Mouse (Mus musculus): ENCODE data around the gene Fam187b. TPM values are rescaled to one million over a fixed set of nuclear protein-coding genes. Genes with fewer than 3 reads are reported as not detected.

Gene Fam187b
- total and polyA plus RNA-seq, 3 experiments, result not detected

GRCm38 (mm10) chr7:31036917-31037316, 63.3 kb downstream of the Fam187b start (continued):
- TF ChIP-seq EP300 (IDR thresholded peaks at IDR 0.05; ENCODE audit: low read depth in 1 of 2, low read length in 2 of 2) (no peak), ZC3H11A (IDR thresholded peaks at IDR 0.05; ENCODE audit: low read depth, low read length) (no peak)

DNA sequence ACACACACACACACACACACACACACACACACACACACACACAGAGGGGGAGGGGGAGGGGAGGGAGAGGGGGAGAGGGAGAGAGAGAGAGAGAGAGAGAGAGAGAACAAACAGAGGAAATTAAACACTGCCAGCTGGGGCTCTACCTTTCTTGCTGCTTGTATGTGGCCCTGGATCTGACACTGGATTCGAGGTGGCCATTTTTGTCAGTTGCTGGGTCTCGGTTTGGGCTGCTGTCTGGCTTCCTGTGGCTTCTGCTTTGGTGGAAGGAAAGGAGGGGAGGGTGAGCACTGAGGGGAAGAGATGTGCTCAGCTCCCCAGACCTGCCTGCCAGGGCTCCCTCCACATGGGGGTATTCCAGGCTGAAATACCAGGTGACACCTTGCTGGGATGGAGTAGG, 64.1 kb downstream of the Fam187b start:
- Histone ChIP-seq H3K79me2 (ENCODE audit: control insufficient read depth, insufficient read depth, low read length, poor library complexity) (no peaks in the 10 kb centered on the region; the same call in 1 of the 2 replicates), H3K9ac (ENCODE audit: control insufficient read depth, low read depth, low read length, poor library complexity, severe bottlenecking) (peak overlapping the region; percentile 73), H3K4me1 (ENCODE audit: control insufficient read depth in 1 of 2, insufficient read depth in 2 of 2, low read length in 2 of 2) (peaks cover 14 to 50% of the 10 kb centered on the region in 2 experiments), H3K27me3 (ENCODE audit: control insufficient read depth in 1 of 2, insufficient read depth in 2 of 2, low read length in 2 of 2) (no peaks in the 10 kb centered on the region), H3K27ac (ENCODE audit: control insufficient read depth, low read depth, low read length) (peak overlapping the region; percentile 6; the same call in 1 of the 2 replicates), H3K9me3 (replicated peaks; ENCODE audit: insufficient read depth, low read length) (no peaks in the 10 kb centered on the region), H3K36me3 (ENCODE audit: control insufficient read depth in 1 of 2, insufficient read depth in 2 of 2, low read length in 2 of 2) (peaks cover 0 to 26% of the 10 kb centered on the region in 2 experiments; a peak in 2 of 4 replicates), H3K4me3 (ENCODE audit: control insufficient read depth in 1 of 2, insufficient read depth in 1 of 2, low read depth in 2 of 2, low read length in 2 of 2) (peak overlapping the region; percentile 60 to 64)
- TF ChIP-seq UBTF (IDR thresholded peaks at IDR 0.05; ENCODE audit: borderline replicate concordance, insufficient read depth, low read depth, low read length), result no peak
- peak; percentile 69; the same call in 1 of the 2 replicates for TF ChIP-seq JUND (IDR thresholded peaks at IDR 0.05; ENCODE audit: low read depth, low read length)
- DNase-seq (ENCODE audit: low read depth, low spot score), result peak; percentile 48

DNA sequence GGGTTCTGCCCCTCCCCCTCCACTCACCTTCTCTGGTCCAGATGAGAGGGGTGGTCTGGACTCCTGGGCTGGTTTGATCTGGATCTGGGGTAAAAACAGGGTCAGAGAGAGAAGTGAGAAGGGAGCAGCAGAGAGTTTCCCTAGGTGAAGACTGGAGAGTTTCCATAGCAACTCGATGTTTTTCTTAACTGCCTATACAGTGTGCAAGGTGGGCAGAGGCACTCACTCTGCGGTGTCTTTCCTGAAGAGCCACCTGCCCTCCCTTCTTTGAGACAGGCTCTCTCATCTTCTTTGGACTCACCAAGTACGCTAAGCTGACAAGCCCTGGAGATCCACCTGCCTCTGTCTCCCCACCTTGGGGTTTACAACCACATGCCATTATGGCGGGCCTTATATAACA, 65.4 kb downstream of the Fam187b start:
- no peak overlapping the region for H3K27ac ChIP-seq (ENCODE audit: control insufficient read depth, low read depth, low read length)
- H3K79me2 ChIP-seq (ENCODE audit: control insufficient read depth, insufficient read depth, low read length, poor library complexity), result no peaks in the 10 kb centered on the region; the same call in 1 of the 2 replicates
- peaks cover 12 to 45% of the 10 kb centered on the region in 2 experiments for H3K4me1 ChIP-seq (ENCODE audit: control insufficient read depth in 1 of 2, insufficient read depth in 2 of 2, low read length in 2 of 2)
- H3K36me3 ChIP-seq (ENCODE audit: control insufficient read depth in 1 of 2, insufficient read depth in 2 of 2, low read length in 2 of 2), result peaks cover 0 to 24% of the 10 kb centered on the region in 2 experiments; a peak in 2 of 4 replicates
- H3K9ac ChIP-seq (ENCODE audit: control insufficient read depth, low read depth, low read length, poor library complexity, severe bottlenecking), result no peak overlapping the region
- no peak for TF ChIP-seq EP300 (IDR thresholded peaks at IDR 0.05; ENCODE audit: low read depth in 1 of 2, low read length in 2 of 2)
- TF ChIP-seq POLR2AphosphoS5 (IDR thresholded peaks at IDR 0.05; ENCODE audit: borderline replicate concordance, low read depth, low read length), result no peak
- TF ChIP-seq GATA1 (IDR thresholded peaks at IDR 0.05; ENCODE audit: low read depth, low read length), result no peak
- TF ChIP-seq MYB (IDR thresholded peaks at IDR 0.05; ENCODE audit: low read depth, low read length), result no peak
- TF ChIP-seq SMC3 (IDR thresholded peaks at IDR 0.05; ENCODE audit: low read depth, low read length), result no peak
- TF ChIP-seq ZMIZ1 (IDR thresholded peaks at IDR 0.05; ENCODE audit: low read depth, low read length), result no peak
- no peak for TF ChIP-seq CTCF (IDR thresholded peaks at IDR 0.05 in 2 of 3, conservative IDR thresholded peaks at IDR 0.05 in 1 of 3; ENCODE audit: control insufficient read depth in 1 of 3, insufficient read depth in 1 of 3, low read depth in 2 of 3, low read length in 3 of 3, poor library complexity in 1 of 3, severe bottlenecking in 1 of 3)
- no peak for TF ChIP-seq RAD21 (IDR thresholded peaks at IDR 0.05; ENCODE audit: low read depth, low read length)
- no peak for TF ChIP-seq MEF2A (IDR thresholded peaks at IDR 0.05; ENCODE audit: extremely low read depth, insufficient replicate concordance, low read depth, low read length, poor library complexity, severe bottlenecking)
- no peak for TF ChIP-seq ZNF384 (IDR thresholded peaks at IDR 0.05; ENCODE audit: low read depth, low read length)
- TF ChIP-seq UBTF (IDR thresholded peaks at IDR 0.05; ENCODE audit: borderline replicate concordance, insufficient read depth, low read depth, low read length), result no peak
- no peak for TF ChIP-seq HCFC1 (IDR thresholded peaks at IDR 0.05; ENCODE audit: low read depth, low read length)
- no peak for TF ChIP-seq ETS1 (IDR thresholded peaks at IDR 0.05; ENCODE audit: low read depth, low read length)
- TF ChIP-seq E2F4 (IDR thresholded peaks at IDR 0.05; ENCODE audit: borderline replicate concordance, low read depth, low read length), result no peak
- TF ChIP-seq MAZ (IDR thresholded peaks at IDR 0.05; ENCODE audit: low read depth, low read length), result no peak
- no peaks in the 10 kb centered on the region for H3K27me3 ChIP-seq (ENCODE audit: control insufficient read depth in 1 of 2, insufficient read depth in 2 of 2, low read length in 2 of 2)
- H3K4me3 ChIP-seq (ENCODE audit: control insufficient read depth in 1 of 2, insufficient read depth in 1 of 2, low read depth in 2 of 2, low read length in 2 of 2), result no peak overlapping the region
- no peak for DNase-seq (ENCODE audit: low read depth, low spot score)
- H3K9me3 ChIP-seq (replicated peaks; ENCODE audit: insufficient read depth, low read length), result no peaks in the 10 kb centered on the region

Other genes with a start within 250 kb of the Fam187b start
- 218 and 266 TPM in 2 replicates for gene Tmem147, start 244.2 kb upstream of the Fam187b start, total RNA-seq (2012; rRNA removed)
- 100 to 1,000 TPM; 307 to 324 TPM for gene Tmem147, start 244.2 kb upstream of the Fam187b start, polyA plus RNA-seq (2012; ENCODE audit: insufficient read depth in 1 of 2, insufficient read length in 2 of 2, low read depth in 1 of 2, low replicate concordance in 2 of 2, missing spikeins in 1 of 2)
- gene Gapdhs, start 230.1 kb upstream of the Fam187b start, total RNA-seq (2012; rRNA removed), result not detected in 2 replicates
- gene Gapdhs, start 230.1 kb upstream of the Fam187b start, polyA plus RNA-seq (2012; ENCODE audit: insufficient read depth in 1 of 2, insufficient read length in 2 of 2, low read depth in 1 of 2, low replicate concordance in 2 of 2, missing spikeins in 1 of 2), result under 1 TPM in 1 of 2 experiments, not detected in 1; 0.49 TPM
- gene Sbsn, start 222.3 kb upstream of the Fam187b start, total RNA-seq (2012; rRNA removed), result 1.2 TPM in 1 of 2 replicates, not detected in the other
- gene Sbsn, start 222.3 kb upstream of the Fam187b start, polyA plus RNA-seq (2012; ENCODE audit: insufficient read depth in 1 of 2, insufficient read length in 2 of 2, low read depth in 1 of 2, low replicate concordance in 2 of 2, missing spikeins in 1 of 2), result under 1 TPM in 1 of 2 experiments, not detected in 1; 0.17 TPM
- gene Dmkn, start 210.0 kb upstream of the Fam187b start, total RNA-seq (2012; rRNA removed), result not detected in 2 replicates
- gene Dmkn, start 210.0 kb upstream of the Fam187b start, polyA plus RNA-seq (2012; ENCODE audit: insufficient read depth in 1 of 2, insufficient read length in 2 of 2, low read depth in 1 of 2, low replicate concordance in 2 of 2, missing spikeins in 1 of 2), result not detected
- not detected in 2 replicates for gene Krtdap, start 185.9 kb upstream of the Fam187b start, total RNA-seq (2012; rRNA removed)
- not detected for gene Krtdap, start 185.9 kb upstream of the Fam187b start, polyA plus RNA-seq (2012; ENCODE audit: insufficient read depth in 1 of 2, insufficient read length in 2 of 2, low read depth in 1 of 2, low replicate concordance in 2 of 2, missing spikeins in 1 of 2)
- not detected in 2 replicates for gene Ffar2, start 150.0 kb upstream of the Fam187b start, total RNA-seq (2012; rRNA removed)
- gene Ffar2, start 150.0 kb upstream of the Fam187b start, polyA plus RNA-seq (2012; ENCODE audit: insufficient read depth in 1 of 2, insufficient read length in 2 of 2, low read depth in 1 of 2, low replicate concordance in 2 of 2, missing spikeins in 1 of 2), result under 1 TPM in 1 of 2 experiments, not detected in 1; 0.04 TPM
- gene Ffar3, start 117.6 kb upstream of the Fam187b start, total RNA-seq (2012; rRNA removed), result not detected in 2 replicates
- not detected for gene Ffar3, start 117.6 kb upstream of the Fam187b start, polyA plus RNA-seq (2012; ENCODE audit: insufficient read depth in 1 of 2, insufficient read length in 2 of 2, low read depth in 1 of 2, low replicate concordance in 2 of 2, missing spikeins in 1 of 2)
- not detected in 2 replicates for gene Ffar1, start 112.2 kb upstream of the Fam187b start, total RNA-seq (2012; rRNA removed)
- gene Ffar1, start 112.2 kb upstream of the Fam187b start, polyA plus RNA-seq (2012; ENCODE audit: insufficient read depth in 1 of 2, insufficient read length in 2 of 2, low read depth in 1 of 2, low replicate concordance in 2 of 2, missing spikeins in 1 of 2), result not detected
- not detected in 2 replicates for gene Cd22, start 93.4 kb upstream of the Fam187b start, total RNA-seq (2012; rRNA removed)
- under 1 TPM in 1 of 2 experiments, not detected in 1; 0.07 TPM for gene Cd22, start 93.4 kb upstream of the Fam187b start, polyA plus RNA-seq (2012; ENCODE audit: insufficient read depth in 1 of 2, insufficient read length in 2 of 2, low read depth in 1 of 2, low replicate concordance in 2 of 2, missing spikeins in 1 of 2)
- gene Mag, start 58.9 kb upstream of the Fam187b start, total RNA-seq (2012; rRNA removed), result not detected in 2 replicates
- gene Mag, start 58.9 kb upstream of the Fam187b start, polyA plus RNA-seq (2012; ENCODE audit: insufficient read depth in 1 of 2, insufficient read length in 2 of 2, low read depth in 1 of 2, low replicate concordance in 2 of 2, missing spikeins in 1 of 2), result not detected
- gene Hamp2, start 49.1 kb upstream of the Fam187b start, total RNA-seq (2012; rRNA removed), result not detected in 2 replicates
- not detected for gene Hamp2, start 49.1 kb upstream of the Fam187b start, polyA plus RNA-seq (2012; ENCODE audit: insufficient read depth in 1 of 2, insufficient read length in 2 of 2, low read depth in 1 of 2, low replicate concordance in 2 of 2, missing spikeins in 1 of 2)
- gene Hamp, start 29.8 kb upstream of the Fam187b start, total RNA-seq (2012; rRNA removed), result not detected in 2 replicates
- gene Hamp, start 29.8 kb upstream of the Fam187b start, polyA plus RNA-seq (2012; ENCODE audit: insufficient read depth in 1 of 2, insufficient read length in 2 of 2, low read depth in 1 of 2, low replicate concordance in 2 of 2, missing spikeins in 1 of 2), result not detected
- gene Usf2, start 17.0 kb upstream of the Fam187b start, total RNA-seq (2012; rRNA removed), result 34.4 and 43.0 TPM in 2 replicates
- gene Usf2, start 17.0 kb upstream of the Fam187b start, polyA plus RNA-seq (2012; ENCODE audit: insufficient read depth in 1 of 2, insufficient read length in 2 of 2, low read depth in 1 of 2, low replicate concordance in 2 of 2, missing spikeins in 1 of 2), result 100 to 1,000 TPM in 1 of 2 experiments, not detected in 1; 144 TPM
- gene Lsr, start 326 bp upstream of the Fam187b start, total RNA-seq (2012; rRNA removed), result not detected in 2 replicates
- gene Lsr, start 326 bp upstream of the Fam187b start, polyA plus RNA-seq (2012; ENCODE audit: insufficient read depth in 1 of 2, insufficient read length in 2 of 2, low read depth in 1 of 2, low replicate concordance in 2 of 2, missing spikeins in 1 of 2), result under 1 TPM in 1 of 2 experiments, not detected in 1; 0.22 TPM
- 38.6 and 39.4 TPM in 2 replicates for gene Fxyd5, start 68.7 kb downstream of the Fam187b start, total RNA-seq (2012; rRNA removed)
- gene Fxyd5, start 68.7 kb downstream of the Fam187b start, polyA plus RNA-seq (2012; ENCODE audit: insufficient read depth in 1 of 2, insufficient read length in 2 of 2, low read depth in 1 of 2, low replicate concordance in 2 of 2, missing spikeins in 1 of 2), result 10 to 100 TPM in 1 of 2 experiments, not detected in 1; 57.5 TPM
- not detected in 2 replicates for gene Fxyd7, start 77.7 kb downstream of the Fam187b start, total RNA-seq (2012; rRNA removed)
- under 1 TPM in 1 of 2 experiments, not detected in 1; 0.11 TPM for gene Fxyd7, start 77.7 kb downstream of the Fam187b start, polyA plus RNA-seq (2012; ENCODE audit: insufficient read depth in 1 of 2, insufficient read length in 2 of 2, low read depth in 1 of 2, low replicate concordance in 2 of 2, missing spikeins in 1 of 2)
- not detected in 2 replicates for gene Fxyd1, start 83.4 kb downstream of the Fam187b start, total RNA-seq (2012; rRNA removed)
- gene Fxyd1, start 83.4 kb downstream of the Fam187b start, polyA plus RNA-seq (2012; ENCODE audit: insufficient read depth in 1 of 2, insufficient read length in 2 of 2, low read depth in 1 of 2, low replicate concordance in 2 of 2, missing spikeins in 1 of 2), result under 1 TPM in 1 of 2 experiments, not detected in 1; 0.22 TPM
- not detected in 2 replicates for gene Lgi4, start 85.6 kb downstream of the Fam187b start, total RNA-seq (2012; rRNA removed)
- not detected for gene Lgi4, start 85.6 kb downstream of the Fam187b start, polyA plus RNA-seq (2012; ENCODE audit: insufficient read depth in 1 of 2, insufficient read length in 2 of 2, low read depth in 1 of 2, low replicate concordance in 2 of 2, missing spikeins in 1 of 2)
- not detected in 2 replicates for gene Fxyd3, start 102.9 kb downstream of the Fam187b start, total RNA-seq (2012; rRNA removed)
- not detected for gene Fxyd3, start 102.9 kb downstream of the Fam187b start, polyA plus RNA-seq (2012; ENCODE audit: insufficient read depth in 1 of 2, insufficient read length in 2 of 2, low read depth in 1 of 2, low replicate concordance in 2 of 2, missing spikeins in 1 of 2)
- 0.69 and 1.6 TPM in 2 replicates for gene Hpn, start 141.5 kb downstream of the Fam187b start, total RNA-seq (2012; rRNA removed)
- 1 to 10 TPM in 1 of 2 experiments, not detected in 1; 1.1 TPM for gene Hpn, start 141.5 kb downstream of the Fam187b start, polyA plus RNA-seq (2012; ENCODE audit: insufficient read depth in 1 of 2, insufficient read length in 2 of 2, low read depth in 1 of 2, low replicate concordance in 2 of 2, missing spikeins in 1 of 2)
- gene Scn1b, start 153.2 kb downstream of the Fam187b start, total RNA-seq (2012; rRNA removed), result not detected in 2 replicates
- gene Scn1b, start 153.2 kb downstream of the Fam187b start, polyA plus RNA-seq (2012; ENCODE audit: insufficient read depth in 1 of 2, insufficient read length in 2 of 2, low read depth in 1 of 2, low replicate concordance in 2 of 2, missing spikeins in 1 of 2), result not detected
- gene Gramd1a, start 182.1 kb downstream of the Fam187b start, total RNA-seq (2012; rRNA removed), result 18.2 and 21.8 TPM in 2 replicates
- 10 to 100 TPM in 1 of 2 experiments, not detected in 1; 65.7 TPM for gene Gramd1a, start 182.1 kb downstream of the Fam187b start, polyA plus RNA-seq (2012; ENCODE audit: insufficient read depth in 1 of 2, insufficient read length in 2 of 2, low read depth in 1 of 2, low replicate concordance in 2 of 2, missing spikeins in 1 of 2)

Data from MEL (cell line).